Mouse (Mus musculus) hindbrain, postnatal 0 days (tissue): ENCODE results near the gene Mob2. TPM values are rescaled to one million over a fixed set of nuclear protein-coding genes. Genes with fewer than 3 reads are reported as not detected.

Experiments used
- ATAC-seq: fragments of 200-750 bp; cut with Nextera tagmentation; 2 replicates; pipeline ENCODE4 v1.8.0; 2017; ENCODE audit warnings: mild to moderate bottlenecking, moderate TSS enrichment, moderate library complexity
- DNase-seq: peaks from one replicate; pipeline ENCODE4 v3.0.0-alpha.2; 2015; ENCODE audit warnings: low spot score
- H3K27ac ChIP-seq: fragments of 300-500 bp; sonication (generic); 2 replicates; pipeline ENCODE4 v1.5.1; 2014; ENCODE audit warnings: mild to moderate bottlenecking
- H3K27me3 ChIP-seq: fragments of 300-500 bp; sonication (generic); 2 replicates; pipeline ENCODE4 v1.6.1; 2014; ENCODE audit warnings: low read length, mixed read lengths; ENCODE audit not compliant: insufficient read depth
- H3K36me3 ChIP-seq: fragments of 300-500 bp; sonication (generic); 2 replicates; pipeline ENCODE4 v1.6.1; 2014; ENCODE audit warnings: low read length, mixed read lengths; ENCODE audit not compliant: insufficient read depth
- H3K4me1 ChIP-seq: fragments of 300-500 bp; sonication (generic); 2 replicates; pipeline ENCODE4 v1.6.1; 2014; ENCODE audit warnings: antibody characterized with exemption, low read length, mixed read lengths; ENCODE audit not compliant: insufficient read depth
- H3K4me2 ChIP-seq: fragments of 300-500 bp; sonication (generic); 2 replicates; pipeline ENCODE4 v1.6.1; 2014; ENCODE audit warnings: low read depth, mild to moderate bottlenecking, low read length, moderate library complexity, mixed read lengths
- H3K4me3 ChIP-seq: fragments of 300-500 bp; sonication (generic); 2 replicates; pipeline ENCODE4 v1.5.1; 2014; ENCODE audit warnings: low read length
- H3K9ac ChIP-seq: fragments of 300-500 bp; sonication (generic); replicated peaks from 2 replicates; pipeline ENCODE4 v1.6.1; 2014; ENCODE audit warnings: mild to moderate bottlenecking, low read length, moderate library complexity, mixed read lengths
- H3K9me3 ChIP-seq: fragments of 300-500 bp; sonication (generic); 2 replicates; pipeline ENCODE4 v1.6.1; 2016; ENCODE audit warnings: low read length, mixed read lengths
- CTCF ChIP-seq: IDR thresholded peaks from 2 replicates; pipeline ENCODE4 v1.5.1; 2016; ENCODE audit warnings: antibody characterized with exemption, control low read depth, low read depth
- WGBS: fragments of 180-500 bp; shearing (Covaris S2); extraction: QIAGEN DNeasy Blood & Tissue Kit; methylation state at CpG from one replicate; pipeline ENCODE4 v1.1.7; 2014; 5-methylcytosine and 5-hydroxymethylcytosine counted together
- polyA plus RNA-seq: library from polyadenylated mRNA; unstranded; fragments of >200 nt; fragmentation: Nextera tagmentation; extraction: Ambion mirVana; gene quantifications from 2 replicates; pipeline ENCODE4 v1.2.1, GENCODE M21; 2015
- total RNA-seq: library from RNA; depleted of rRNA; stranded (reverse); fragments of >200 nt; gene quantifications from 2 replicates; pipeline ENCODE4 v1.2.3, GENCODE M21; 2014

The Mob2 gene
- total and polyA plus RNA-seq, 2 experiments from 2014 or later: 41.1 to 44.1 TPM

GRCm38 (mm10) chr7:142086159-142086905, 25.5 kb upstream of the Mob2 start:
- Histone ChIP-seq H3K9ac (no peak overlapping the region), H3K4me1 (peaks cover 32% of the 10 kb centered on the region), H3K4me3 (no peak overlapping the region), H3K27me3 (no peaks in the 10 kb centered on the region), H3K27ac (no peak overlapping the region), H3K36me3 (peaks cover 45% of the 10 kb centered on the region), H3K4me2 (no peak overlapping the region), H3K9me3 (no peaks in the 10 kb centered on the region)
- ATAC-seq (no peak), DNase-seq (no peak)
- TF ChIP-seq CTCF: no peak
- WGBS: 91% methylated on average over 4 of the region's 4 CpGs

DNA sequence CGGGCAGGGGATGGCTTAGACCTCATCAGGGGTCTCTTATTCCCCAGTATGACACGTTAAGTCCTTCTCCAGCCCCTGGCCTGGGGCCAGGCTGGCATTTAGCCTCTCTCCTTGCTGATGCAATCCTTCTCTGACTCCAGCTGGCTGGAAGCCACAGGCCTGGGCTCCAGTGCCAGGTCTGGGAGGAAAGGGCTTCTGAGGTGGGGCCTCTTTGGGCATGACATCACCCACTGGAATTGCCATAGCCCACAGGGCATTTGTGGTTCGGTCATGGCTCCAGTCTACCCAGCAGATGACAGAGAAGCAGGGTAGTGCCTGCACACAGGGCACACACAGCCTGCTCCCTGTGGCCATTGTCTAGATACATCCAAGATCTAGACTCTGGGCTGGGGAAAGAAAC, 24.0 kb upstream of the Mob2 start:
- H3K4me2 ChIP-seq: no peak overlapping the region
- H3K9ac ChIP-seq: peak overlapping the region; percentile 13; the same call in 1 of the 2 replicates
- H3K4me1 ChIP-seq: peaks cover 17% of the 10 kb centered on the region
- TF ChIP-seq CTCF: no peak
- H3K27me3 ChIP-seq: no peaks in the 10 kb centered on the region
- ATAC-seq (peak; percentile 48), DNase-seq (peak; percentile 88)
- peaks cover 45% of the 10 kb centered on the region for H3K36me3 ChIP-seq
- no peak overlapping the region; the same call in 1 of the 2 replicates for H3K27ac ChIP-seq
- no peak overlapping the region for H3K4me3 ChIP-seq
- WGBS: 25% methylated on average over 3 of the region's 3 CpGs
- no peaks in the 10 kb centered on the region for H3K9me3 ChIP-seq

DNA sequence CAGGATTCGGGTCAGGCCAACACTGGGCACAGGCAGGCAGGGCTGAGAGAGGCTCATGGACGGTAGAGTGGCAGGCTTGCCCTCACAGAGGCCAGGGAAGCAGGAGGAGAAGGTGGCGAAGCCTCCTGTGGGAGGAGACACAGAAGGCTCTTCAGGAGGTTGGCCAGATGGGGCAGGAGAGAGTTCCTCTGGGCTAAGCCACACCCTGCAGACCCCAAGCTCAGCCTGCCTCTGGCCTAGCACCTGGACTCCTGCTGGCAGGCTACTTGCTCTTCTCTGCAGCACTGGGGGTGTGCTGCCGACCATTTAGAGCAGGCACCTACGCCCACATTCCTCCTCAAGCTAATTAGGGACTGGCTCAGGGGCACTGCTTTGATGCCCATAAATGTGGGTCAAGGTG, 23.5 kb upstream of the Mob2 start:
- Histone ChIP-seq H3K4me1 (peaks cover 13% of the 10 kb centered on the region), H3K9ac (peak overlapping the region; percentile 13; the same call in 1 of the 2 replicates), H3K9me3 (no peaks in the 10 kb centered on the region), H3K27ac (no peak overlapping the region; the same call in 1 of the 2 replicates), H3K4me3 (no peak overlapping the region), H3K36me3 (peaks cover 45% of the 10 kb centered on the region), H3K27me3 (no peaks in the 10 kb centered on the region), H3K4me2 (no peak overlapping the region)
- 26% methylated on average over 5 of the region's 5 CpGs for WGBS
- DNase-seq: no peak
- TF ChIP-seq CTCF: peak; percentile 24
- peak; percentile 39 for ATAC-seq

- TF ChIP-seq CTCF: peak; percentile 45
- Histone ChIP-seq H3K9ac (0 out of 2 replicates have a peak overlapping the region, but pooled peaks have one; percentile 13), H3K27ac (peak overlapping the region; percentile 13; the same call in 1 of the 2 replicates), H3K9me3 (no peaks in the 10 kb centered on the region), H3K36me3 (peaks cover 45% of the 10 kb centered on the region), H3K27me3 (no peaks in the 10 kb centered on the region), H3K4me1 (peaks cover 9% of the 10 kb centered on the region), H3K4me2 (no peak overlapping the region), H3K4me3 (no peak overlapping the region)
- WGBS: 34% methylated on average over 12 of the region's 12 CpGs
- ATAC-seq (no peak), DNase-seq (no peak)
Observed at GRCm38 (mm10) chr7:142083588-142084317, 22.9 kb upstream of the Mob2 start.

DNA sequence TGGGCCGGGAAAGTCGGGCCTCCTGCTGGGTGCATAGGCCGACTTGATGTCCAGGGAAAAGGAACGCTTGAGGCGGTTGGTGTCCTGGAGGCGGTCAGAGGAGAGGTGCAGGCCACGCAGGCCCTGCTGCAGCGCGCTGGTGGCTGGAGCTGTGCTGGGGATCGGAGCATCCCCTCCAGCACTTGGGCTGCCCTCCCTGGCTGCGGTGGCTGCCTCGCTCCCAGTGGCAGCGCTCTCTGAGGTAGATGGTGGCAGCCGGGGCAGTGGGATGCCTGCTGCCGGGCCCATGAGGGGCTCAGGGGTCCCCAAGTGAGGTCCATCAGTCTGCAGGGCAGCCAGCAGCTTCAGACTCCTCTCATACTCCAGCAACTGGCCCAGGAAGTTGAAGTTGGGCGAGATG, 21.7 kb upstream of the Mob2 start:
- no peaks in the 10 kb centered on the region for H3K9me3 ChIP-seq
- H3K9ac ChIP-seq: peak overlapping the region; percentile 13; the same call in 1 of the 2 replicates
- TF ChIP-seq CTCF: no peak
- peak overlapping the region; percentile 7; the same call in 1 of the 2 replicates for H3K27ac ChIP-seq
- peaks cover 35% of the 10 kb centered on the region for H3K36me3 ChIP-seq
- ATAC-seq (no peak), DNase-seq (no peak)
- peaks cover 3% of the 10 kb centered on the region; the same call in 1 of the 2 replicates for H3K4me1 ChIP-seq
- H3K4me3 ChIP-seq: no peak overlapping the region
- no peaks in the 10 kb centered on the region for H3K27me3 ChIP-seq
- 53% methylated on average over 13 of the region's 16 CpGs for WGBS
- H3K4me2 ChIP-seq: no peak overlapping the region

DNA sequence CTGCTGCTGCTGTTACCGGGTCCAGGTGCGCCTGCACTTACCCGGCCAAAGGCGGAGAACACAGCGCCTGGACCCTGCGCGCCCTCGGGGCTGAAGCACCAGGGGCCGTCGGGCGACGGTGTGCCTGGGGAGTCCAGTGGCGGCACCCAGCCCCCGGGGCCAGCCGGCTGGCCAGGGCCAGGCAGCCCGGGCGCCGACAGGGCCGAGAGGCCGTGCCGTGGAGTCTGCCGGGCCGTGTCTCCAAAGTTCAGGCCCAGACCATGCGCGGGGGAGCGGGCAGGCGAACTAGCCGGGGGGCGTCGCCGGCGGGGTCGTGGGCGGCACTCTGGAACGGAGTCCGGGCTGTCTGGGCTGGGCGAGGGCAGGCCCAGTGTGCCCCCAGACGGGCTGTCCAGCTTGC, 21.3 kb upstream of the Mob2 start:
- no peak overlapping the region; the same call in 1 of the 2 replicates for H3K9ac ChIP-seq
- H3K4me2 ChIP-seq: no peak overlapping the region
- H3K9me3 ChIP-seq: no peaks in the 10 kb centered on the region
- H3K4me1 ChIP-seq: peaks cover 3% of the 10 kb centered on the region; the same call in 1 of the 2 replicates
- TF ChIP-seq CTCF: no peak
- 12% methylated on average over 24 of the region's 38 CpGs for WGBS
- H3K4me3 ChIP-seq: no peak overlapping the region
- no peak for ATAC-seq
- H3K36me3 ChIP-seq: peaks cover 31% of the 10 kb centered on the region
- H3K27me3 ChIP-seq: no peaks in the 10 kb centered on the region
- H3K27ac ChIP-seq: peak overlapping the region; percentile 7; the same call in 1 of the 2 replicates
- DNase-seq: no peak
